Mouse (Mus musculus): ENCODE results near the gene Gal3st1. TPM values are rescaled to one million over a fixed set of nuclear protein-coding genes. Genes with fewer than 3 reads are reported as not detected.
A peak's percentile ranks its signal among the peaks of the same experiment; 100 is the strongest.

Gene Gal3st1
- polyA plus RNA-seq, 1 experiment from 2014 or later, result 1.5 TPM

GRCm38 (mm10) chr11:3993914-3994313, 10.5 kb downstream of the Gal3st1 start:
- H3K9me3 ChIP-seq (ENCODE audit: control insufficient read depth, low read length), result no peaks in the 10 kb centered on the region
- H3K36me3 ChIP-seq (ENCODE audit: control insufficient read depth, insufficient read depth, low read length), result no peaks in the 10 kb centered on the region
- no peak overlapping the region for H3K9ac ChIP-seq (ENCODE audit: low read depth, low read length)
- no peaks in the 10 kb centered on the region for H3K4me1 ChIP-seq (replicated peaks; ENCODE audit: control insufficient read depth, insufficient read depth, low read length)
- H3K4me2 ChIP-seq, result no peak overlapping the region
- H3K27ac ChIP-seq (ENCODE audit: low read depth, low read length), result no peak overlapping the region
- ATAC-seq (replicated peaks; ENCODE audit: low FRiP score) (no peak), DNase-seq (ENCODE audit: low spot score) (no peak)
- 76% methylated on average over 6 of the region's 6 CpGs for WGBS
- H3K4me3 ChIP-seq (ENCODE audit: low read depth, low read length), result no peak overlapping the region
- peaks cover 24% of the 10 kb centered on the region for H3K27me3 ChIP-seq (replicated peaks; ENCODE audit: control insufficient read depth, insufficient read depth, low read length)

DNA sequence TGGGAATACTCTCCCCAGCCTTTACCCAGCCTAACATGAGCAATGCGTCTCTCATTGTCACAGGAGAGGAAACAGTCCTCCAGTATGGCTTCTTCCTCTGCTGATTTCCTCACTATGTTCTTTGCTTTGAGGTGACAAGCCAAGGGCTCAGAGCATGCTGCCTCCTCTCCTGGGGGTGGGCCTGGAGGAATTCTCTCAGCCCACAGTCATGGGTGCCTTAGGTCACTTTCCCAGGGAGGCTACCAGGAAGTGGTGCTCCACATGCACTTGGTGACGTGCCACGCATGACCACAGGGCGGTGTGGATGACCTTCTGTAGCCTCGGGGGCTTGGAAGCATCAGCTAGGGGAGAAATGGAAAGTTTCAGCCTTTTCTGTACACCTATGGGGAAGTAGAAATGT, 12.1 kb downstream of the Gal3st1 start:
- no peak for ATAC-seq (replicated peaks; ENCODE audit: low FRiP score)
- 61% methylated on average over 5 of the region's 5 CpGs for WGBS
- Histone ChIP-seq H3K4me3 (ENCODE audit: low read depth, low read length) (no peak overlapping the region), H3K9ac (ENCODE audit: low read depth, low read length) (no peak overlapping the region), H3K4me1 (replicated peaks; ENCODE audit: control insufficient read depth, insufficient read depth, low read length) (no peaks in the 10 kb centered on the region), H3K4me2 (no peak overlapping the region), H3K9me3 (ENCODE audit: control insufficient read depth, low read length) (no peaks in the 10 kb centered on the region), H3K27me3 (replicated peaks; ENCODE audit: control insufficient read depth, insufficient read depth, low read length) (peaks cover 34% of the 10 kb centered on the region), H3K27ac (ENCODE audit: low read depth, low read length) (no peak overlapping the region), H3K36me3 (ENCODE audit: control insufficient read depth, insufficient read depth, low read length) (no peaks in the 10 kb centered on the region)
- no peak for DNase-seq (ENCODE audit: low spot score)

- H3K4me1 ChIP-seq (replicated peaks; ENCODE audit: control insufficient read depth, insufficient read depth, low read length), result no peaks in the 10 kb centered on the region
- no peak overlapping the region for H3K4me3 ChIP-seq (ENCODE audit: low read depth, low read length)
- H3K27ac ChIP-seq (ENCODE audit: low read depth, low read length), result no peak overlapping the region
- DNase-seq (ENCODE audit: low spot score), result no peak
- H3K27me3 ChIP-seq (replicated peaks; ENCODE audit: control insufficient read depth, insufficient read depth, low read length), result peaks cover 34% of the 10 kb centered on the region
- WGBS, result 73% methylated on average over 3 of the region's 3 CpGs
- H3K36me3 ChIP-seq (ENCODE audit: control insufficient read depth, insufficient read depth, low read length), result no peaks in the 10 kb centered on the region
- H3K9ac ChIP-seq (ENCODE audit: low read depth, low read length), result no peak overlapping the region
- no peak overlapping the region for H3K4me2 ChIP-seq
- no peak for ATAC-seq (replicated peaks; ENCODE audit: low FRiP score)
- H3K9me3 ChIP-seq (ENCODE audit: control insufficient read depth, low read length), result no peaks in the 10 kb centered on the region
Observed at GRCm38 (mm10) chr11:3996840-3997239, 13.4 kb downstream of the Gal3st1 start.

DNA sequence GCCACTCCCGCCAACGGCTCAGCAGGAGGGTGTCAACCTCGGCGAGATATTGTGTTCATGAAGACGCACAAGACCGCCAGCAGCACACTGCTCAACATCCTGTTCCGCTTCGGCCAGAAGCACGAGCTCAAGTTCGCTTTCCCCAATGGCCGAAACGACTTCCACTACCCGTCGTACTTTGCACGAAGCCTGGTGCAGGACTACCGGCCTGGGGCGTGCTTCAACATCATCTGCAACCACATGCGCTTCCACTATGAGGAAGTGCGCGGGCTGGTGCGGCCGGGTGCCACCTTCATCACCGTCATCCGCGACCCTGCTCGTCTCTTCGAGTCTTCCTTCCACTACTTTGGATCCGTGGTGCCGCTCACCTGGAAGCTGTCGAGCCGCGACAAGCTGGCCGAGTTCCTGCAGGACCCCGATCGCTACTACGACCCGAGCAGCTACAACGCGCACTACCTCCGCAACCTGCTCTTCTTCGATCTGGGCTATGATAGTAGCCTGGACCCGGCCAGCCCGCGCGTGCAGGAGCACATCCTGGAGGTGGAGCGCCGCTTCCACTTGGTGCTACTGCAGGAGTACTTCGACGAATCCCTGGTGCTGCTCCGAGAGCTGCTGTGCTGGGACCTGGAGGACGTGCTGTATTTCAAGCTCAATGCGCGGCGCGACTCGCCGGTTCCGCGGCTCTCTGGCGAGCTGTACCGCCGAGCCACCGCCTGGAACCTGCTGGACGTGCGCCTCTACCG, 14.7 kb downstream of the Gal3st1 start:
- Histone ChIP-seq H3K27ac (ENCODE audit: low read depth, low read length) (no peak overlapping the region), H3K9me3 (ENCODE audit: control insufficient read depth, low read length) (no peaks in the 10 kb centered on the region), H3K4me2 (peak overlapping the region; percentile 58), H3K4me1 (replicated peaks; ENCODE audit: control insufficient read depth, insufficient read depth, low read length) (no peaks in the 10 kb centered on the region), H3K36me3 (ENCODE audit: control insufficient read depth, insufficient read depth, low read length) (no peaks in the 10 kb centered on the region), H3K27me3 (replicated peaks; ENCODE audit: control insufficient read depth, insufficient read depth, low read length) (peaks cover 34% of the 10 kb centered on the region), H3K4me3 (ENCODE audit: low read depth, low read length) (peak overlapping the region; percentile 30), H3K9ac (ENCODE audit: low read depth, low read length) (no peak overlapping the region)
- WGBS, result 5% methylated on average over 66 of the region's 66 CpGs
- DNase-seq (ENCODE audit: low spot score) (peak; percentile 43), ATAC-seq (replicated peaks; ENCODE audit: low FRiP score) (no peak)

GRCm38 (mm10) chr11:3999547-3999946, 16.1 kb downstream of the Gal3st1 start:
- 73% methylated on average over 5 of the region's 5 CpGs for WGBS
- DNase-seq (ENCODE audit: low spot score), result no peak
- no peaks in the 10 kb centered on the region for H3K4me1 ChIP-seq (replicated peaks; ENCODE audit: control insufficient read depth, insufficient read depth, low read length)
- ATAC-seq (replicated peaks; ENCODE audit: low FRiP score), result no peak
- H3K9me3 ChIP-seq (ENCODE audit: control insufficient read depth, low read length), result no peaks in the 10 kb centered on the region
- H3K27ac ChIP-seq (ENCODE audit: low read depth, low read length), result no peak overlapping the region
- H3K4me3 ChIP-seq (ENCODE audit: low read depth, low read length), result no peak overlapping the region
- no peak overlapping the region for H3K9ac ChIP-seq (ENCODE audit: low read depth, low read length)
- H3K36me3 ChIP-seq (ENCODE audit: control insufficient read depth, insufficient read depth, low read length), result no peaks in the 10 kb centered on the region
- H3K4me2 ChIP-seq, result no peak overlapping the region
- H3K27me3 ChIP-seq (replicated peaks; ENCODE audit: control insufficient read depth, insufficient read depth, low read length), result peaks cover 34% of the 10 kb centered on the region

GRCm38 (mm10) chr11:4001603-4002002, 18.2 kb downstream of the Gal3st1 start:
- no peak overlapping the region for H3K9ac ChIP-seq (ENCODE audit: low read depth, low read length)
- no peak overlapping the region for H3K4me3 ChIP-seq (ENCODE audit: low read depth, low read length)
- H3K9me3 ChIP-seq (ENCODE audit: control insufficient read depth, low read length), result no peaks in the 10 kb centered on the region
- no peaks in the 10 kb centered on the region for H3K36me3 ChIP-seq (ENCODE audit: control insufficient read depth, insufficient read depth, low read length)
- 10% methylated on average over 5 of the region's 5 CpGs for WGBS
- no peaks in the 10 kb centered on the region for H3K4me1 ChIP-seq (replicated peaks; ENCODE audit: control insufficient read depth, insufficient read depth, low read length)
- no peak overlapping the region for H3K27ac ChIP-seq (ENCODE audit: low read depth, low read length)
- peaks cover 34% of the 10 kb centered on the region for H3K27me3 ChIP-seq (replicated peaks; ENCODE audit: control insufficient read depth, insufficient read depth, low read length)
- ATAC-seq (replicated peaks; ENCODE audit: low FRiP score), result no peak
- DNase-seq (ENCODE audit: low spot score), result peak; percentile 67
- H3K4me2 ChIP-seq, result no peak overlapping the region

- no peak for DNase-seq (ENCODE audit: low spot score)
- 47% methylated on average over 5 of the region's 5 CpGs for WGBS
Observed at GRCm38 (mm10) chr11:4005220-4005805, 21.9 kb downstream of the Gal3st1 start.

DNA sequence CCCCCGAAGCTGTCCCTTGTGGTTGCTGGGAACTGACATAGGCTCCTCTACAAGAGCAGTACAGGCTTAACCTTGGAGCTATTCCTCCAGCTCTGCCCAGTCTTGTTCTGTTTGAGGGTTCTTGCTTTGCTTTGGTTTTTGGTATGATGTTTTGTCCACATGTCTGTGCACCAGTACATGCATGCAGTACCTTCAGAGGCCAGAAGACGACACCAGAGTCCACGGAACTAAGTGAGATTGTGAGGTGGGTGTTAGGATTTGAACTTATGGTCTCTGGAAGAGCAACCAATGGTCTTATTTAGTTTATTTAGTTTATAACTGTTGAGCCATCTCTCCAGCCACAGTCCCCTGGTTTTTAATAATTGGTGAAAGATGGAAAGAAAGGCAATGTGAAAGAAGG, 23.0 kb downstream of the Gal3st1 start:
- ATAC-seq (replicated peaks; ENCODE audit: low FRiP score), result no peak
- H3K9ac ChIP-seq (ENCODE audit: low read depth, low read length), result no peak overlapping the region
- H3K4me2 ChIP-seq, result no peak overlapping the region
- no peaks in the 10 kb centered on the region for H3K36me3 ChIP-seq (ENCODE audit: control insufficient read depth, insufficient read depth, low read length)
- 76% methylated on average over 3 of the region's 3 CpGs for WGBS
- H3K9me3 ChIP-seq (ENCODE audit: control insufficient read depth, low read length), result no peaks in the 10 kb centered on the region
- H3K4me1 ChIP-seq (replicated peaks; ENCODE audit: control insufficient read depth, insufficient read depth, low read length), result no peaks in the 10 kb centered on the region
- DNase-seq (ENCODE audit: low spot score), result no peak
- H3K27me3 ChIP-seq (replicated peaks; ENCODE audit: control insufficient read depth, insufficient read depth, low read length), result no peaks in the 10 kb centered on the region
- no peak overlapping the region for H3K4me3 ChIP-seq (ENCODE audit: low read depth, low read length)
- no peak overlapping the region for H3K27ac ChIP-seq (ENCODE audit: low read depth, low read length)

More at GRCm38 (mm10) chr11:4005220-4005805, 21.9 kb downstream of the Gal3st1 start:
- Histone ChIP-seq H3K27me3 (replicated peaks; ENCODE audit: control insufficient read depth, insufficient read depth, low read length) (no peaks in the 10 kb centered on the region), H3K9ac (ENCODE audit: low read depth, low read length) (no peak overlapping the region), H3K36me3 (ENCODE audit: control insufficient read depth, insufficient read depth, low read length) (no peaks in the 10 kb centered on the region), H3K4me2 (no peak overlapping the region), H3K4me1 (replicated peaks; ENCODE audit: control insufficient read depth, insufficient read depth, low read length) (no peaks in the 10 kb centered on the region), H3K27ac (ENCODE audit: low read depth, low read length) (no peak overlapping the region), H3K4me3 (ENCODE audit: low read depth, low read length) (no peak overlapping the region), H3K9me3 (ENCODE audit: control insufficient read depth, low read length) (no peaks in the 10 kb centered on the region)
- no peak for ATAC-seq (replicated peaks; ENCODE audit: low FRiP score)

GRCm38 (mm10) chr11:4012616-4013015, 29.2 kb downstream of the Gal3st1 start:
- DNase-seq (ENCODE audit: low spot score) (no peak), ATAC-seq (replicated peaks; ENCODE audit: low FRiP score) (no peak)
- Histone ChIP-seq H3K9me3 (ENCODE audit: control insufficient read depth, low read length) (no peaks in the 10 kb centered on the region), H3K36me3 (ENCODE audit: control insufficient read depth, insufficient read depth, low read length) (no peaks in the 10 kb centered on the region), H3K4me1 (replicated peaks; ENCODE audit: control insufficient read depth, insufficient read depth, low read length) (no peaks in the 10 kb centered on the region), H3K9ac (ENCODE audit: low read depth, low read length) (no peak overlapping the region), H3K4me3 (ENCODE audit: low read depth, low read length) (no peak overlapping the region), H3K27me3 (replicated peaks; ENCODE audit: control insufficient read depth, insufficient read depth, low read length) (no peaks in the 10 kb centered on the region), H3K4me2 (no peak overlapping the region), H3K27ac (ENCODE audit: low read depth, low read length) (no peak overlapping the region)
- WGBS, result 69% methylated on average over 1 of the region's 1 CpGs
